Mouse (Mus musculus): ENCODE measurements around the gene Cfap46. TPM values are rescaled to one million over a fixed set of nuclear protein-coding genes. Genes with fewer than 3 reads are reported as not detected.

The Cfap46 gene
- polyA plus RNA-seq (2017; shearing (Covaris generic)), result under 1 TPM in 1 of 2 experiments, not detected in 1; 0.34 TPM

DNA sequence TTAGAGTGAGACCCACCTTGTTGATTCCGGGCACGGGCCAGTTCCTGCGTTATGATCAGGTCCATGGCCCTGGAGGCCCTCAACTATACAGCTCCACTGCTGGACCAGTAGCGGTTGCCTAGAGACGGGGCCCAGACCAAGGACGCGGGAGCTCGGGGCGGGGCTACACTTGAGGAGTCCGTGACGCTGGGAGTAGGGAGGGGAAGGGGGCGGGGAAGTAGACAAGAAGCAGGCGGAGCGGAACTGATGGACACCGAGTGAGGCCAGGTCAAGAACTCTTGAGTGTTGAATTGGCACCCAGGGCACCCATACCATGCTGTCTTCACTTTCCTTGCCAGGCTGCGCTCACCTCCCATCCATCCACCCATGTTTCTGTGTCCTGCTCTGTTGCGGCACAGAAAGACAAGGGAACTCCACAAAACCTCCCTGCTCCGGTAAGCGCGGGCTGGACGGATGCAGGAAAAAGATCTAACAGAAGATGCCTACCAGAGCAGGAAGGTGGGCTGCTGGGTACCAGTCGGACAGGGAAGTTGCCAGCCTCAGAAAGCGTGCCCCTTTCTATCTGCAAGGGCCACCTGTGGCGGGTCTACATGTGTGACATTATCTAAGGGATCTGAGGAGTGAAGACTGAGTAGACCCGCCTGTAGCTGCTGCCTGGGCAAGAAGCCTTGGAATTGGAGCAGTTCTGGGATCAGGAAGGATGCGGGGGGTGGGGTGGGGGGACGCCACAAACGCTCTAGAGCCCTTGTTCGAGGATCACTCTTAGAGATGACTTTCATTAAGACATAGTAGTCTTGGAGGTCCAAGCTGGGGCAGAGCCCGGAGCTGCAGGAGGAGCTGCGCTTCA lies at the start of gene Cfap46:
TSS of gene Cfap46 (minus strand) at position 112 of the 847 bp plus-strand sequence.

DNA sequence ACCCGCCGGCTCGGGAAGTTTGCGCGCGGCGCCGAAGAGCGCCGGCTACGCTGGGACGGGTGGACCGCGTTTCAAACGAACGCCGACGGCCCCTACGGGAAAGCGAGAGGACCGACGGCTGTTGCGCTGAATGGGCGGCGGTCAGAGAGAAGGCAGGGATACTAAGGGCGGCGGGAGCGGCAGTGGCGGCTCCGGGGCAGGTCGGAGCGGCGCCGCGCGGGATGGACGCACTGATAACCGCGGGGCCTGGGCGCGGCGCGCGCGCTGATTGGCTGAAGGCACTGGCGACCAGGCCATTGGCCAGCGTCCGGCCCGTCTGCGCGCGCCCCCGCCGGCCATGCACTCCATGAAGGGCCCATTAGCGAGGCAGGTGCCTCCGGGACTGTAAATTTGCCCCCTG lies 101.0 kb downstream of the Cfap46 start, which contains the start of gene Nkx6-2:
TSS of gene Nkx6-2 (minus strand) at position 203 of the 400 bp plus-strand sequence.

Other genes with a start within 250 kb of the Cfap46 start
- gene Nkx6-2, start 101.0 kb downstream of the Cfap46 start, polyA plus RNA-seq (2017; shearing (Covaris generic)), result under 1 TPM; 0.20 to 0.43 TPM
- gene Adgra1, start 150.4 kb upstream of the Cfap46 start, polyA plus RNA-seq (2017; shearing (Covaris generic)), result not detected
- gene Kndc1, start 210.9 kb upstream of the Cfap46 start, polyA plus RNA-seq (2017; shearing (Covaris generic)), result under 1 TPM; 0.31 to 0.74 TPM

Data from activated CD4-positive, CD25-positive, alpha-beta regulatory T cell (primary cell).